Mouse (Mus musculus) gastrocnemius, adult 8-10 months (tissue): ENCODE data around the gene Zdhhc14. TPM values are rescaled to one million over a fixed set of nuclear protein-coding genes. Genes with fewer than 3 reads are reported as not detected.

Experiments used
- DNase-seq, 2 experiments: peaks; one replicate each; pipeline ENCODE4 v3.0.0; 2022; ENCODE audit warnings: low spot score in 2 of 2
- total RNA-seq, 4 experiments: library from RNA; stranded (reverse); gene quantifications; 2 replicates each; pipeline ENCODE4 v1.2.4; 2022

Zdhhc14 gene
- total RNA-seq = 1 to 10 TPM; 3.2 to 4.5 (median 3.7) TPM

DNA sequence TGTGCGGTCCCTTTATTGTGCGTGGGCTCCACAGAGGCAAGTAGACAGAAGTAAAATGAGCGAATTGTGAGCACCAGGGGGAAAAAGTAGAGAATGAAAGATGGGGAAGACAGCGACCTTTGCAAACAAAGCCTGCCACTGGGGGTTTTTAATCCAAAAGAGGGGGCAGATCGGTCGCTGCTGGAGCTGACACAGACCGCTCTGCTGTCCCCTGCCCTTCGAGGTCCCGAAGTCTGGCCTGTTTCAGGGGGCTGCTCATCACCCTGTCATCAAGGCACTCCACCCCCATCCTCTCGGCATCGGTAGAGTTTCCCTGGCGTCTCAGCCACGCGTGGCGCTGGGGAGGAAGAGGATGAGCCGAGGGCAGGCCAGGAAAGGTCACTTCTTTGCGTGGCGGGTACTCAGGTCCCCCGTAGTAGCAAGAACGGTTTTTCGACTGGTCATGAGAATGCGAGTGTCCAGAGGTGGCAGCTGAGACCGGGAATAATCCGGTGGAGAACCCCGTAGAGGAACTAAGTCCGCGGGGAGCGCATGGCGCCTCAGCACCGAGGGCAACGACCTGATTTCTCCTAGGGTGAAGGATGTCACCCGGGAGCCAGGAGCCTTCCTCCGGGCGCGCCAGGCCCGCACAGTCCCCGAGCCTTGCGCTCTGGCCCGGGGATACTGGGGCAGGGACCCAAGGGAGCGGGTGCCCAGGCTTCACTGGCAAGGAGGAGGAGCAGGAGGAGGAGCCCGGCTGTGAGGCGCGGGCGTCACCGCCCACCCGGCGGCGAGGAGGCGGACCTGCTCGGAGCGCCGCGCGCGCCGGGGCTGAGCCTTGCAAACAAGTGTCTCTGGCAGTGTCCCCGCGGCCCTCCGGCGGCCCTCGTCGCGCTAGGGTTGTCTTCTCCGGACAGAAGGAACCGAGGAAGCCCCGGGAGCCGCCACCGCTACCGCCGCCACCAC, at the start of gene Zdhhc14:
TSS of gene Zdhhc14 (plus strand) at position 757 of the 945 bp plus-strand sequence.
- peak; percentile 86 to 89 for DNase-seq

DNA sequence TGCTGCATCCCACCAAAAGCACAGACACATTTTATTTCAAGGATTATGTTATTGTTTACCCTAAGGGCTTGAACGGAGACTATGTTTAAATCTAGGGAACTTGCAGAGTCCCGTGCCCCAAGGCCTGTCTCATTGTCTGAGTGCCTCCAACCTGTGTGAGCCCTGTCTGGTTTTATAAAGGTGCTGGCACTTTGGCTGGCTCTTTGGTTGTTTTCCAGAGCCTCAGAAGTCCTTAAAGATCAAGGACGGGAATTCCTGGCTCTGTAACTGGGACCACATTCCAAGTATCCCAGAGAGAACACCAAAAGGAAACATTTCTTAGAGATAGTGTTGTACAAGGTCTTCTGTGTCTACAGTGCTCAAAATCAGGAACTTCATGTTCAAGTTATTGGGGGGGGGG, 49.1 kb upstream of the Zdhhc14 start:
- no peak for DNase-seq

DNA sequence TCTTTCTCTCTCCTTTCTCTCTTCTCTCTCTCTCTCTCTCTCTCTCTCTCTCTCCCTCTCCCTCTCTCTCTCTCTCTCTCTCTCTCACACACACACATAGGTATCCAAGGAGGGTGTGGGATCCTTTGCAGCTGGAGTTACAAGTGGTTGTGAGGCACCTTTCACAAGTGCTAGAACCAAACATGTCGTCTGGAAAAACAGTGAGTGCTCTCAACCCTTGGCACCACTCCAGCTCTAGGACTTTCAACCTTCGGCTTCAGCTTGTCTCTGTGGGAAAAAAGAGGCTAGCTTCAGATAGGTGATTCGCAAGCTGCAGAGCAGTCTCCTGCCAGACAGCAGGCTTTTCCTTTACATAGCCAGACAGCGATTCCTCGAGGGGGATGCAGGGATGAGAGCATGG, 48.6 kb upstream of the Zdhhc14 start:
- DNase-seq = no peak

DNA sequence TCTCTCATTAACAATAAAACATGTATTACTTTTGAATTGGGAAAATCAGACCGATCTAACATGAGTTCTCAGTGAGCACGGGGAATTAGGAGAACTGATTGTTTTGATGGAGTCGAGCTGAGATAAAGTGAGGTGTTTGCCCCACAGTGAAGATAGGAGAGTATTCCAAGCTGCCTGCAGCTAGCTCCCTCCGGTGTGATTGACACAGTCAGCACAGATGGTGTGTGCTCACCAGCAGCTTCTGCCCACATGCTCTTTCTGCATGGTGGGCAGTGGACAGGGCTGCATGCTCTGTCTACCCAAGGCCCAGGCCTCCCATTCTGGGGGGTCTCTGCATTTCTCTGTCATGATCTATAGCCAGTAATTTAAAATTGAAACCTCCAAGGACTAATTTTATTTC, 38.7 kb upstream of the Zdhhc14 start:
- no peak for DNase-seq

DNA sequence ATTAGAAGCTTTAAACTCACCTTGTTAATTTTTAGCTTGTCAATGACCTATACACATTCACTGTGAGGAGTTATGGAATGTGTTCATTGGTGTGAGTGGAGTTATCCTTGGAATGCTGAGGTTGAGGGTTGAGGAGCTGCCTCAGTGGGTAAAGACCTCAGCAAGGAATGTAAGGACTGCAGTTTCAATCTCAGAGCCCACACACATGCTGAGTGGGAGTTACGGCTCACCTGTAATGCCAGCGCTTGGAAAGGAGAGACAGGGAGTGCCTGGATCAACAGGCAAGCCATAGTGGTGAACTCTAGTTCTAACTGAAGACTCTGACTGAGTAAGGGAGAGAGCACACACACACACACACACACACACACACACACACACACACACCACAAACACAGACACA, 28.4 kb upstream of the Zdhhc14 start:
- DNase-seq = no peak

DNA sequence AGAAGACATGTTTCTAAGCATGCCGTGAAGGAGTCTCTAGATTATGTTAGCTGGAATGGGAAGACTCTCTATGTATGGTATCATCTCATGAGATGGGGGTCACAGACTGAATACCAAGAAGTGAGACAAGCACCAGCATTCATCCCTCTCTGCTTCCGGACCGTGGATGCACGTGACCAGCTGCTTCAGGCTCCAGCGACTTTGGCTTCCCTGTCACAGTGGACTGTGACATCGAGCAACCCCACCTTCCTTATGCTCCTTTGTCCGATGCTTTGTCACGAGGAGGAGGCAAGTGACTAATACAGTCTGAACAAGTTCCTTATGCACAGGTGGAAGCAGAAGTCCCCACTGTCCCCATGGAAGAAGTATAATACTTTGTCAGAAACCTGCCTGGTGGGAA, 25.6 kb upstream of the Zdhhc14 start:
- DNase-seq = no peak

DNA sequence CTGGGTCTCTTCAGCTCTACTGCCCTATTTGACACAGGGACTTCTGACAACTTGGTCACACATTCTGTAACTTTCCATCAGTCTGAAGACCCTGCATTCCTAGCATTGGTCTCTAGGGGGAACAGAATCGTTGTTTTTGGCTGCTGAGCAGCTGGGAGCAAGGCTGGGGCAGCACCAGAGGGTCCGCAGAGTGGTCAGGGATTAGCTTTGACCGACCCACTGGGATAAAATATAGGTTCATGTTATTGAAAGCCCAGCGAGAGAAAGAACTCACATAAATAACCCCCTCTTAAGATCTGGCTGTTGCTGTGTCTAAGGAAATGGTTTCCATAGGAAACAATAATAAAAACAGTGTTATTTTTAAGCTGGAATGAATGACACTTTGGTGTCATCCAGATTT, 25.2 kb upstream of the Zdhhc14 start:
- no peak for DNase-seq

DNA sequence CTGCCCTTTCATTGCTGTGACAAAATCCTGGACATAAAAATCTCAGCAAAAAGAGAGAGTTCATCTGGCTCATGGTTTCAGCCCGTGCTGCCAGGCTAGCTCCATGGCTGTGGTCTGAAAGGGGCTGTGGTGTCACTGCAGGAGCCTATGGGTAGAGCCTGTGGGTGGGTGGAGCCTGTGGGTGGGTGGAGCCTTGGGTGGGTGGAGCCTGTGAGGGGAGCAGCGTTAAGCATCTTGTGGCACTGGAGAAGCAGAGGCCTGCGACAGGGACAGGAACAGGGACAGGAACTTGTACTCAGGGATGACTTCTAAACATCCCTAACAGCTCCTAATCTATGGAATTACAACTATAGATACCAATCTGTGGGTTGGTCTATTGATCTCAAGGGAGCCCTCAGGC, 20.1 kb upstream of the Zdhhc14 start:
- no peak for DNase-seq

DNA sequence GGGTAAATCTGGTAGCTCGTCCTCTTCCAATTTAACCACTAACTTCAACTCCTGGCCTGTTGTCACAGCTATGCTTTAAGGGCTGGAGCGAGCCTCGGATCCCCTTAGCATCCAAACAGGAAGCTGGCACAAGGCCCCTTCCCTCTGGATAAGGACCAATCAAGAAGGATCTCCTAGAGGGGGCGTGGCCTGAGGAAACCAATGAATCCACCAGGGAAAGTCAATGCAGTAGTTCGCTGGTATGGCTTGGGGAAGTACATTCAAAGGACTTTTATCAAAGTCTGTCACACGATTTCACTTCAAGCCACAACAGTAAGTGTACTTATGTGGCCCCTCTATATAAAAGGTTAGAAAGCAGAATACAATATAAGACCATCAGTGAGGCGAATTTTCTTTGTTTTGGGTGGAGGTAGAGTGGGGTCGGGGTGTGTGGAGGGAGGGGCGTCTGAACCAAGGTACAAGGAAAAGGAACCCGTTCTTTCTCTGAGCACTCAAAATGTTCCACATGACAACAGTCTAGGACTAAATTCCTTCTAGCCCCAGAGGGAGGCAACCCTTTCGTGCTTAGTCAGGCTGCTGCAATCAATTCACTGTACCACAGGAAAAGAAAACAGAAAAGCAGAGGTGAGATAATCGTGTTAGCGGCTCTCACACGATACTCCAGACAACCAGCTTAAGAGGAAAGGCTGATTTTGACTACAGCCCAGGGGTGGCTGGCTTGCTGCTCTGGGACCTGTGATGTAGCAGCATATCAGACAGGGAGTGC, 16.2 kb upstream of the Zdhhc14 start:
- no peak for DNase-seq

DNA sequence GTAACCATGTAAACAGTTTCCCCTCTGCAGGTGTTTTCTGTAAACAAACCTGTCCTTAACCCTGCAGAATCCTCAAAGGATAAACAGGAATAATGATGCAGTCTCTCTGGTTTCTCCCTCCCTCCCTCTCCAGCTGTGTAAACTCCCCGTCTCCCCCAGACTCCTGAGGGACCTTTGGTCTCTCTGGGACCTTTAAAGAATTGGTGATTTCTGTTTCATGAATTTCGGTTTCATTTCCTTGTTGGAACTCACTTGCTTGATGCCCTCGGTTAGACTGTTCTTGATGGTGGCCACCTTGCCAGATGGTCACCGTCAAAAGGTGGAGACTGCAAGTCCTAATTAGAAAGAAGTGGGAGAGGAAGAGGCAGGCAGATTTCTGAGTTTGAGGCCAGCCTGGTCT, 8.9 kb upstream of the Zdhhc14 start:
- DNase-seq = no peak

DNA sequence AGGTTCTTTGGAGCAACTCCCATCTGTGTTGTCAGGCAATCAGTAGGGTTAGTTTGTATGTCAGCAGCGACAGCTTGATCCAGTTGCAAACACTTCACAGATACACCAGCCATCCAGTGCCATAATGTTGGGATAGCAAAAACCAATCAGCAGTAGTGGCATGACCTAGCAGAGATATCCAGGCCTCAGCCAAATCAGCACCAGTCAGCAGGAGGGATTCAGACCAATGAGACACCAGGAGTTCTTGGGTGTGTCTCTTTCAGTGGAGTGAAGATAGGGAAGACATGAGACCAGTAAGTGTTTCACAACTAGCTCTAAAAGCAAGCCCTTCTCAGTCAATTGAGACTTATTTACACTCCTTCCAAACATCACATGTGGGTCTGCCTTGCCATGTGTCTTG, 7.7 kb upstream of the Zdhhc14 start:
- no peak for DNase-seq

DNA sequence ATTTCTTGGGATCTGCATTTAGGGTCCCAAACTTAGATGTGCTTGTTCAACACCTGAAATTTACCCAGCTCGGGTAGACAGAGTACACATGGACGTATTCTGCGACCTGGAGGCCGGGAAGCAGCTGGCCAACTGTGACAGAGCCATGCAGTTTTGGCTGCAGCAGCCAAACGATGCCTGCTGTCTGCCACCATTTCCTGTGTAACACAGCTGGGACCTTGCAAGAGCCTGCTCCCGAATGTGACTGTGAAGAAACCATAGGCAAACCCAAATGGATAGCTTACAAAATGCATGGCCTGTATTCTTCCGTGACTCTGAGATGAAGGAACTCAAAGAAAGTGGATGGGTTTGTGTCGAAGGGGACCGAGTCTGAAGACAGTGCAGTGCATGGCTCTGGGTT, 4.2 kb upstream of the Zdhhc14 start:
- no peak for DNase-seq

DNA sequence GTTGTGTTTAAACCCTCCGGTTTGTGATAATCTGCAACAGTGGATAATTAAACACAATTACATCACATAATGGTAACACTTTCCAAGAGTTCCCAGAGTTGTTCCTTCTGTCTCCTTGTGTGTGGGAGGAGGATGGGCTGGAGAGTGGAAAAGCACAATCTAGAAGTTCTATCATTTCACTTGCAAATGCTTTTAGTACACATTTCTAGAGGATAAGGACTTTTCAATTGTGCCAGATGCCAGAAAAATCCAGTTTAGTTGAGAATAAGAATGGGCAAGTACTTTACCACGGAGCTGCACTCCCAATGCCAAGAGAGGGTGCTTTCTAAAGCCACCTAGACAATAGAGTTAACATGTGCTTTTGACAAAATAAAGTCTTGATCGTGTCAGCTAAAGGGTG, 2.0 kb upstream of the Zdhhc14 start:
- DNase-seq = no peak

DNA sequence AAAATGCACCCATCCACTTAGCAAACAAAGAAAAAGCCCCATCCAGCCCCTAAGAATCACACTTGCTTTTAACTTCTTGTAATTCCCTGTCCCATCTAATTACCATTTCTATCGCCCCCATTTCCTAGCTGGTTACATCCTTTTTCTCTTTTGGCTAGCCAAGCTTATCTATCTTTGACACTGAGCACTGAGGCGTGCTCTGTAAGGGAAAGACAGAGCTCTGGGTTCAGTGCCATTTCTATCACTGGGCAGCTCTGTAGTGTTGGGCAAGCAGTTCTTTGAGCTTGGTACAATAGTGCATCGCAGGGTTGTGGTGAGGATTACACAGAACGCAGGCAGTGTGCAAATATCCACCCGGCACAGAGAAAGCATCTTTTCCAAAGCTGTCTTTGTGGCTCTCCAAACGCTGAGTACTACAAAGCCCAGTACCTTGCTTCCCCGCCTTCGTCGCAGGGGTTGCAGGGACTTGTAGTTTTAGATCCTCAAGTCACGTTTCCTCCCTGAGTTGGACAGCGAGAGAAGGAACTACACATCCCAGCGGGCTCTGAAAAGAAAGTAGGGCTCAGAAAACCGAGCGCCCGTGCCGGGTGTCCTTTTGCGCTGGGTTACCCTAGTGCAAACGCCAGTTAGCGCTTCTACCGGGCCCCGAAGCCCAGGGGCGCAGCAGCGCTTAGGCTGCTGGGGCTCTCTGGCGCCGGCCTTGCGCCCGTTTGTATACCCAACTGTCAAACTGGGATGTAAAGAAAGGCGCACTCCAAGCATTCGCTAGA, 1.1 kb upstream of the Zdhhc14 start:
- DNase-seq = peak; percentile 83 to 85

DNA sequence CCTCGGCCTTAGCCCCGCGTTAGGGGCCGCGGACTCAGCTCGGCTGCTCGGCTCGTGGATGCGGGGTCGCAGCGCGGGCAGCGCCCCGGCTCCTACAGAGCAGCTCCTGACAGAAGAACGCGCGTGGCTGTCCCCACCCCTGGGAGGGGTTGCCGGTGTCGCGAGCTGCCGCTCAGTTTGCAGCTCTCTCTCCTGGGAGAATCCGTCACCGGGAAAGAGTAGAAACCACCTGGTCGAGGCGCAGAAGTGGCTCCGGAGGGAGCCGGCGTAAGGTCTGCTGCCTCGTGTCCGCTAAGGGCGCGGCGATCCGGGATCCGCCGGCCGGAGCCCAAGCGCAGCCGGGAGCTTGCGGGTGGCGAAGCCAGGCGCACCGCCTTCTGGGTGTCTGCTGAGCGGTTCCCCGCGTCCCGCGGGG, 396 bp downstream of the Zdhhc14 start:
- no peak for DNase-seq

DNA sequence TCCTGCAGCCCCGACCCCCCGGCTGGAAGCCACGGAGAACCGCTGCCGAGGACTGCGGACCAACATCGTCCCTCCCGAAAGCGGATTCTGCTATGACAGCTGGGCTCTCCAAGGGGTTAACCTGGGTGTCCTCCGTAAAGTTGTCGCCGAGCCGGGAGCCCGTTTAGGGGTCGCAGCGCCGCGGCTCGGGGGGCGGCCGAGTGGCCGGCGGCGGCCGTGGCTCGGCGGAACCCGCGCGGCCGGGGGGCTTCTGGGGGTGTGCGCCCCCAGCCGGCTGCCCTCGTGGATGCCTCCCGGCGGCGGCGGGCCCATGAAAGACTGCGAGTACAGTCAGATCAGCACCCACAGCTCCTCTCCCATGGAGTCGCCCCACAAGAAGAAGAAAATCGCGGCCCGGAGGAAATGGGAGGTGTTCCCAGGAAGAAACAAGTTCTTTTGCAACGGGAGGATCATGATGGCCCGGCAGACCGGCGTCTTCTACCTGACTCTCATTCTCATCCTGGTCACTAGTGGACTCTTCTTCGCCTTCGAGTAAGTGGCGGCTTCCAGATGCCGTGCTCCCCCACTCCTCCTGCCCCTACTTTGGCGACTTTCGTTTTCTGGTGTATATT, 909 bp downstream of the Zdhhc14 start:
- peak; percentile 4 to 15 for DNase-seq

DNA sequence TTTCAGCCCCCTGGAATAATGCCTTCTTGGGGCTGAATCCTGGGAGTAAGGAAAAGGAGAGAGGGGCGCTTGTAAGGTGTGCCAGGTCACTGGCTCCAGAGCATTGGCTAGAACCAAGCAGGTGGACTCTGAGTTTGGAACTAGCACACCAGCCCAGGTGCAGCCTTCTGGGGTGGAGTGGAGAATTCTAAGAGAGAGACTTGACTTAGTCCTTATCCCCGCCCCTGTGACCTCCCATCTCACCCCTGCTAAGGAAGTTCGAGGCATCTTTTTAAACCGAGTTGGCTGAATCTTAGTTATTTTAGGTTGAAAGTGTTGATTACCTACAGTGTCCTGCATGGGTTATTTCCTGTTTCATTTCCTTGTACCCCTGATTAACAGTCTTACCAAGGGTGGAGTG, 1.5 kb downstream of the Zdhhc14 start:
- DNase-seq = no peak

DNA sequence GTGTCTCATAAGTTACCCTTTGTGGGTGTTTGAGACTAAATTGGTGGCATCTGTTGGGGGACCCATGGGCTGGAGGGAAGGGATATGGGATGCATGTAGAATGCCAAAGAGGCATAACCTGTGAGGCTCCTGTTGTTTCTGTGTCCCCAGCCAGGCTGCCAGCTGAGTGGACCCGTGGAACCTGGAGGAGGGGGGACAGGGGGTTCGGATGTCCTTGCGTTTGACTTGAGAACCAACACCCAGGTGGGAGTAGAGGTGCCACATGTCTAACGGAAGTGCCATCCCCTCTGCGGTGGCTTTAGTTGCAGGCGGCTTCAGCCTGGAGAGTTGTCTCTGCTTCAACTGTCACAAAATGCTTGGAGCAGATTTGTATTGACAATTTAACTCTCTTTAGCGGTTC, 2.5 kb downstream of the Zdhhc14 start:
- DNase-seq = no peak

DNA sequence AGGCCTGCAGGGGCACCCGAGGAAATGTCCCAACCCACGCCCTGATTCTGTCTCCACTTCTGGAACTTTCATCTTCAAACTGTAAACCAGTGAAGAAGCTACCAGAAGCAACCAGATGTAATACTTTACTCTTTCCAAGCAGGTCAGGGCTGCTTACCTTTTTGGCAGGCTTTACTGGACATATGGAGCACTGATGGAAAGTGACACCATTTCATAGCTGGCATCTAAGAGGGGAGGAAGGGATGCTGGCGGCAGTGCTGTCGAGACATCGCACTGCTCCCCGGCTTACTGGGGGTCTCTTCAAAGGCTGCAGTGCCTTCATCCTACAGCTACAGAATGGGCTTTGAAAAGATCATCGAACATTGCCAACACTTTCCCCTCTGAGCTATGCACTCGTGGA, 5.3 kb downstream of the Zdhhc14 start:
- DNase-seq = no peak

DNA sequence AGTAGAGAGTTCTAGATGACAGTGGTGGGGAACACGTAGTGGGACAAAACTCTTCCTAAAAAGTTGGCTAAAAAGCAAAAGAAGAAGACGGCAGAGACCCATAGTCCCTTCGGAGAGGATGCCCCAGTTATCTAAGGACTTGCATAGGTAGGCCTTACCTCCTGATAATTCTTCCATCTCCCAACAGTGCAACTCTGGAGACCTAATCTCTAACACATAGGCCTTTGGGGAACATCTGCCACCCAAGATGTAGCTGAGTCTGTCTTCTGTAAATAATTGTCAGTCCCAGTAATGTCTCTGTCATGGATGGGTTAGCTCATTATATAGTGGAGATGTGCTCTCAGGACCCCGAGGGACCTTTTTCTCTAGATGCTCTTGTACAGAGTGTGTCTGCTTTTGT, 6.6 kb downstream of the Zdhhc14 start:
- no peak for DNase-seq

DNA sequence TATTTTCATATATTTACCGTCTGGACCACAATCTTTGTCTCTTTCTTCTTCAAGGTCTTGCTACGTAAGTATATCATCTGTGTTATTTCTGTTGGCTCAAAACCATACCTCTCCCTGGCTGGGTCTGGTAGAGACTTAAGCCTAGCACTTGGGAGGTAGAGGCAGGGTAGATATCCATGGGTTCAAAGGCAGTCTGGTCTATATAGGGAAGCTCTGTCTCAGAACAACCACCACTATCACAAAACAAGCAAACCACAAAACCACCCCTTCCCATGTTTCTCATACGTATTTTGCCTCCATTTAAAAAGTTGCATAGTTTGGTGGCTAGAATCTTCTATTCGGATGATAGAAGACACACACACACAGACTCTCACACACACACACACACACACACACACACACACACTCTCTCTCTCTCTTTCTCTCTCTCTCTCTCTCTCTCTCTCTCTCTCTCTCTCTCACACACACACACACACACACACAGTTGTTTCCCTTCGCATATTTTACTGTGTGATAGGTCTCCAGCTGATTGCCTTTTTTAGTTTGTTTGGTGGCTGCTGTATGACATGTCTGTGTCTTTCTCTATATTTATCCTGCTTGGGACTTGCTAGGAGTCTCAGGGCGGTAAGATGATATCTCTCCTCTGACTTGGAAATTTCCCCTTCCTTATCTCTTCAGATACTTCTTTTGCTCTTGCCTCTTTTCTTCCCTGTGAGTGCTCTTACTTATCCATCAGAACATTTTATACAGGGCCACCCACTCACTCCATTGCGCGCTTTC, 11.8 kb downstream of the Zdhhc14 start:
- no peak for DNase-seq
